Mouse (Mus musculus): ENCODE data around the gene Gm28729.

- no peak for TF ChIP-seq GATA1 (IDR thresholded peaks at IDR 0.05; ENCODE audit: borderline replicate concordance, low read length)
- no peak for TF ChIP-seq CTCF (IDR thresholded peaks at IDR 0.05; ENCODE audit: low read depth, low read length)
- no peak for TF ChIP-seq TAL1 (conservative IDR thresholded peaks at IDR 0.05; ENCODE audit: low read depth, low read length)
- TF ChIP-seq GATA2 (IDR thresholded peaks at IDR 0.05; ENCODE audit: borderline replicate concordance, low read depth, low read length) = no peak
Observed at GRCm38 (mm10) chr9:96524972-96525506, at the start of gene Gm28729.
